Mouse (Mus musculus) G1E-ER4 (cell line): ENCODE results near the gene Ipo13. TPM values are rescaled to one million over a fixed set of nuclear protein-coding genes. Genes with fewer than 3 reads are reported as not detected.

Source experiments
- GATA1 ChIP-seq: IDR thresholded peaks from one replicate; pipeline ENCODE4 v1.8.0; 2012; ENCODE audit warnings: low read length, inconsistent platforms
- polyA plus RNA-seq: library from polyadenylated mRNA; stranded (reverse); fragments of >175 nt; gene quantifications from 2 replicates; pipeline ENCODE4 v1.2.3, GENCODE M21; 2012

Ipo13 gene
- polyA plus RNA-seq, 1 experiment = 32.2 TPM

DNA sequence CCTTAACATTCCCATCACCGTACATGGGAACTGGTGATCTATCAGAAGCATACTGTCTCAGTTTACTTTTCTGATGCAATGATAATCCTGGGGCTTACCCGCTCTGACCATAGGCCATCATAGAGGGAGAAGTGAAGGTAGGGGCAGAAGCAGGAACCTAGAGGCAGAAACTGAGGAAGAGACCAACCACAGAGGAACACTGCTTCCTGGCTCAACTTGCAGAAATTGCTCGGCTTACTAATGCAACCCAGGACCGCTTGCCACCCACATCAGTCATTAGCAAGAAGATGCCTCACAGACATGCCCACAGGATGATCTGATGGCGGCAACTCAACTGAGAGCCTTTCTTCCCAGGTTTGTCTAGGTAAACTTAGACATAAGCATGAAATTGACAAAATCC is 4.0 kb upstream of the Ipo13 start:
- TF ChIP-seq GATA1 = no peak

DNA sequence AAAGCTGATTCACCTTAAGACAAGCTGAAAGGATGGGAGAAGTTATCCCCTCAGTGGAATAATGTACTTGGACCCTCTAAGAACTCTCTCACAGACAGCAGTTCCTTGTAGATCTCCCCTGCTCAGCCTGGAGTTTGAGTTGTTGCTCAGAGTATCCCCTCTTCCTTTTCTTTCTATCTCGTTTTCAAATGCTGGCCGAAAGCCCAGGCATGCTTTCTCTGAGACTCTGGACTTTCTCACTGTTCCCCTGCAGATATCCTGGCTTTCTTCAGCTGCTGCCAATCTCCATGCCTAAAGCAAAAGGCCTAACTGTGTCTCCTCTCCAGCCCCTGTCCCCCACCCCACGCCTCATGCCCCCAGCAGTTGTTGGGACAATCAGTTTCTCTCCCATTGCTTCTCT is 3.5 kb upstream of the Ipo13 start:
- no peak for TF ChIP-seq GATA1

DNA sequence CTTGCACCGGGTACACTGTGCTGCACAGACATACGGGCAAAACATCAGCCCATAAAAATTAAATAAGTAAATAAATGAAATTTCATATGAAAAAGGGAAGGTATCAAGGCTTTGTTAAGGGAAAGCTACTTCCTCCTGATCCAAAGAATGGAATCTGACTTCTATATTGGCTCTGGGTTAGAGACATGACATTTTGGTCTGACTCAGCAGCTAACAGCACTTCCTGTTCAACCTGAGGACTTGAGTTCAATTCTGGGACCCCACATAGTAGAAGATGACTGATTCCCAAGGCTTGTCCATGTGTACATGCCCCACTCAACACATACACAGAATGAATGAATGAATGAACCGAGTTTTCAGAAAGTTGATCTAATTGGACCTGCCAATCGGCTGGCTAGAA is 3.0 kb upstream of the Ipo13 start:
- TF ChIP-seq GATA1 = no peak

DNA sequence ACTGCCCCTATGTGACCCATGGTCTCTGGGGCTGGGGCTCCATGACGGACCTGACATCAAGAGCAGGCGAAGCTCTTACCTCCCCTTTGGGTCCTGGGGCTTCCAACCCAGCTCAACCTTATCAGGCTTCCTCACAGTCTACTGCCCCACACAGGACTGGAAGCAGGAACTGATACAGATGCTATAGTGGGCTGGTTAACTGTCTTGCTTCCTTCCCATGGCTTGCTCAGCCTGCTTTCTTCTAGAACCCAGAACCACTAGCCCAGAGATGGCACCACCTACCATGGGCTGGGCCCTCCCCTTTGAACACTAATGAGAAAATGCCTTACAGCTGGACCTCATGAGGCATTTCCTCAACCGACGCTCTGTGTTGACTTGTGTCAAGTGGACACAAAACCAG is 2.6 kb upstream of the Ipo13 start:
- no peak for TF ChIP-seq GATA1

DNA sequence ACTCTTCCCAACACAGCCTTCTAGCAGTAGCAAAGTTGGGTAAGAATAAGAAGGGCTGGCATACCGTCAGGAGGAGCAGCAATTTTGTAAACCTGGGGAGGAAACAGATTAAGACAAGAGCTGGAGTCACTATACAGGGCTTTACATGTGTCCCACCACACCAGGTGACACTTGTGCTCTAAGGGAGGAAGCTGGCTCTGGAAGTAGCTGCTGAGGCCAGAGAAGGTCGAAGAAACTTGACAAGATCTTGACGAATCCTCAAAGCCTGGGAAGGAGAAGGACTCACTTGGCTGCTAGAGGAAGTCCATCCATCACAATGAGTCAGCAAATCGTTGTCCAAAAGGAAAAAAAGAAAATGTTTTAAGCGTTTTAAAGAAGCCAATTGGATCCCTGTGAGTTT is 1.6 kb upstream of the Ipo13 start:
- no peak for TF ChIP-seq GATA1

DNA sequence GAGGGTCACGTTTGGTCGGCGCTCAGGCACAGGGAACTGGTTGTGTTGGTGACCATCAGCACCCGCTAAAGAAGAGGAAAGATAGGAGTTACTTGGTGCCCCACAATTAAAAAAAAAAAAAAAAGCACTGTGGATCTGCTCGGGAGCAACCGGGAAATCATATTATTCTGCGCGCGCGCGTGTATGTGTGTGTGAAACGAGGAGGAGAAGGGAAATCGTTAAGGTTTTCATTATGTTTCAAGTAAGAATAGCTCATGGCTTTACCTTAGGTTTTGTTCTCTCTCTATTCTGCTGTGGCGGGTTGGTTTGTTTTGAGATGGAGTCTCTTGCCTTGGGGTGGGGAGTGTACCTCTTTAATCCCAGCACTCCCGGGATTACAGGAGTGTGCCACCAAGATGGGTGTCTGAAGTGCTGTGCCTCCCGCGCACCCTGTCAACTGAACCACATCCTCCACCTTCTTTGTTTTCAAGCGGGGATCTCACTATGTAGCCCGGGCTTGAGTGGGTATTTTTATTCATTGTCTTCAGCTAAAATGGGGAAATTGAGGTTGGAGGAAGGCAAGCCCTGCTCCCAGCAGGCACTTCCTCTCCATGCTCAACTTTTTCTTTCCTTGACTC is 798 bp upstream of the Ipo13 start:
- no peak for TF ChIP-seq GATA1

DNA sequence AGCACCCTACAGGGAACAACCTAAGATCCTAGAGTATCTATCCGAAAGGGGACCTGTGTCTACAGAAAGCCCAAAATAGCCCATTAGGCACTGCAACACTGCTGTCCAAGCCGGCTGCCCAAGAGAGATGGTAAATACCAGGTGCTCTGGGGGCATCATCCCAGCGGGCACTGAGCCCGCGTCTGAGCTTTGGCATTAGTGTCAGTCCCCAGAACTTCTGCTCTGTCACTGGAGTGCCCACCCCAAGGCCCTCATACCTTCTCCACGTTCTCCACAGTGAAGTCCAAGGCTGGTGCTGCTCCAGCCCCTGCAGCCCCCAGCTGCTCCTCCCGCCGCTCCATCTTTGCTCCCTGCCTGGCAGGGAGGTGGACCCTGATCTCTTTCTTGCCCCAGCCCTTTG is 768 bp downstream of the Ipo13 start:
- TF ChIP-seq GATA1 = no peak

DNA sequence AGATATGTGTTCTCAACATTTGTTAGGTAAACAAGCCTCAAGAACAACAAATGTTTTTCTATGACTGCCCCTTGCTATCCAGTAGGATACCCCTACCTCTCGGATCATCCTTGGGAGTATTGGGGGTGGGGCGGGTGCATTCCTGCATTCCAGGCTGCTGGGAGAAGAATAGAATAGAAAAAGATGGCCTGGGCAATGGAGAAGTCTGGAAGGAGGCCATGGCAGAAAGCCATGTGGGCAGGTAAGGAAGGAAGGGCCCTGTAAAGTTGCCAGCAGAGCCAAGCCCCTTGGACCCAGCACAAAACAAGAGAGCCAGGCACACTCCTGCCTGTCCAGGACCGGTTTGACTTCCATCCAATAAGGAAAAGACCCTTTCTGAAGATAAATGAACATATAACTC is 1.4 kb downstream of the Ipo13 start:
- no peak for TF ChIP-seq GATA1

DNA sequence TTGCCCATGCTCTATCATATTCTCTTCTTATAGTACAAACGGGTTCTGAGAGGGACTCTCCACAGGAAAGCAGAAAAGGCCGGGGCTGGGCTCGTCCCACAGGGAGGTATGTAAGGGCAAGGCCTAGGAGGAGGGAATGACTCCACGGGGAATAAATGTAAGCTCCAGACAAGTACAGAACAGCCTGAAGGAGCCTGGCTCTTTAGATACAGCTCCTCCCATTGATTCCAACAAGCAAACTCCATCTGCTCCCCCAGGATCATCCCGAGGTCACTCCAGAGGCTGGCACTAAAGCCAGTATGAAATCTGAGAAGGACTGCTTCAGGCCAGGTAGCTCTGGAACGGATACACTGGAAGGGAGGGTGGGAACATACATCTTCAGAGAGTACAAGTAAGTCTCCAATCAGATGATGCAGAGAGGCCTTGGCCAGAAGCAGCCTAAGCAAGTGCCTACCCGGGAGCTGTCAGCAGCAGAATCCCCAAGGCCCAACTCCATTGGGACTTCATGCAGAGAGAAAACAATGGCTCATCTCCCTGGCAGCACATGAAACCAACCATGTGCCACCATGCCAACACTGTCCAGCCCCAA is 2.0 kb downstream of the Ipo13 start:
- TF ChIP-seq GATA1 = no peak

DNA sequence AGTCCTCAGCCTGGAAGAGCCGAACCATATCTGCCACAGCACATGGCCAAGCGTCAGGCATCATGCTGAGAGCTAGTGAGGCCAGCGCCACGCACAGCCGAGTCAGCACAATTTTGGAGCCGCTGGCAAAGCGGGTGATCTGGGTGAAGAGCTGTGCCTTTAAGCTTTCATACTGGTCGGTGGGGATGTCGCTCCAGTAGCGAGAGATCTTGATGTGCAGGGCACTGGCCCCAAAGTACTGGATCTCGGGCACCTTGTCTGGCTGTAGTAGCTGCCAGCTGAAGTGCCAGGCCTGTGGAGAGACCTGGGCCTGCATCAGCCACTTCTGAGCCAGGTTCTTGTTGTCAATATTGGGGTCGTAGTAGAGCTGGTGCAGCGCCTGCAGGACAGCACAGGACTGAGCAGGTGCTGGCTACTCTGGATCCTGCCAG is 2.7 kb downstream of the Ipo13 start:
- no peak for TF ChIP-seq GATA1

DNA sequence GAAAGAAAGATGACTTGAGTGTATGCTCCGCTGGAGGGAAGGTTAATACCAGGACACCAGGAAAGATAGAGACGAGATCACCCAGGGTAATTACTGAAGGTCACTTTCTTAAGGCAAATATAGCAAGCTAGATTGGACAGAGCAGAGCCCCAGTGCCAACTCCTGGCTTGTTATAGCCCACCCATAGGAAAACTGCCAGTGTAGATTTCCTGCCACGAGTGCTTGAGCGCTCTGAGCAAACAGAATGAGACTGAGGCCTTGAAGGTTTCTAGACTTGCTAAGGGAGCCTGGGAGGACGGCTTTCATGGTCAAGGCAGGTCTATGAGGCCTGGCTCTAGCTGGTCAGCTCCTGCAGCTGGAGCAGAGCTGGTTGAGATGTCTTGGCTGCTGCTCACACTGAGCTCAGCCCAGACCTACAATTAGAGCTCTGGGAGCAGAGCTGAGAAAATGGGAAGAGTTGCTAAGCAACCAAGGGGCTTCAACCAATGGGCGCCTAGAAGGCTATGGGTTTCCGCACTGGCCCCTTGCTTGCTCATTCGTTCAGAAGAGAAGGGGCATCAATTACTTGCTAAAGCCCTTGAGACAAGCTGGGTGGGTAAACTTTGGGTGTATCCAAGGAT is 5.9 kb downstream of the Ipo13 start:
- no peak for TF ChIP-seq GATA1

DNA sequence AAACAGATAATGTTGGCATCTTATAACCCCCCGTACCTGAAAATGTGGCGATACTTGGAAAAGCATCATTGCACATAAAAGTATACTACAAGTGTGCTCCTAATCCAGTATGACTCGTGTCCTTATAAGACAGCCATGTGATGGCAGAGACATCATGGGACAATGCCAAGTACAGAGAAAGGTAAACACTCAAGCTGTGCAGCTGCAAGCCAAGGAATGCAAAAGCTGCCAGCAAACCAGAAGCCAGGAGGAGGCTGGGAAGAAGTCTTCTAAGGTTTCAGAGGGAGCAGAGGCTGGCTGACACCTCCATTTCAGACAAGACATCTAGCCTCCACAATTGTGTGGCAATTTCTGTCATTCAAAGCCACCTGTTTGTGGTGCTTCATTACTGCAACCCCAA is 8.6 kb downstream of the Ipo13 start:
- TF ChIP-seq GATA1 = no peak

DNA sequence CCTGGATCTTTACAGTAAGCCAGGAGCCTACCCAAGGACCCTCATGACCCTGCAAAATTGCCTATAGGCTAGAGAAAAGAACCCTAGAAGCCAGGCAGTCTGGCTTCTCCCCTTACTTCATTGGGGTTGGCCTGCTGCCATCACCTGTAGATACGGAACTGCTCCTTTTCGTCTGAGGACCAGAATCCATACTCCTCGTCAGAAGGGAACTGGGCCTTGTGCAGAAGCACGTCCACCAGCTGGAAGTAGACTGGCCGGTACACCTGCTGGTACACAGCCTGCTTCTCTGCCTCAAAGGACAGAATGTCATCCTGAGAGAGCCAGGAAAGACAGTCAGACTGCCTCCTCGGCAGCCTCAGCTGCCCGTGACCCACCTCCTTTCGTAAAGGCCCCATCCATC is 10.0 kb downstream of the Ipo13 start:
- no peak for TF ChIP-seq GATA1

DNA sequence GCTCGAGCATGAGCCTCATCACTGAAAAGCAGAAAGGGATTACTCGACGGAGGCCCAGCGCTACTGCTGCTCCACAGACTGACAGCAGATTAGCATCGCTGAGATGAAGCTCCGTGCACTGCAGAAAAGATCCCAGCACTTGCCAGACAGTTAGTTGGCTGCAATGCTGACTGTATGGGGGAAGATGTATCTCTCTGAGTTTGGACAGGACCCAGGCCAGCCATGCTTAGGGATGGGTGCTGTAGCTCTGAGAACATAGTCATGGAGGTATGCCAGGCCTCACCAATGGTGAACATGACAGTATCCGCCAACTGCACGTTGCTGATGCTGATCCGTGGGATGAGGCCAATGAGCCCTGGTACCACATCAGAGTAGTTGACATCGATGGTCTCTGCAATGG is 10.7 kb downstream of the Ipo13 start:
- TF ChIP-seq GATA1 = no peak

DNA sequence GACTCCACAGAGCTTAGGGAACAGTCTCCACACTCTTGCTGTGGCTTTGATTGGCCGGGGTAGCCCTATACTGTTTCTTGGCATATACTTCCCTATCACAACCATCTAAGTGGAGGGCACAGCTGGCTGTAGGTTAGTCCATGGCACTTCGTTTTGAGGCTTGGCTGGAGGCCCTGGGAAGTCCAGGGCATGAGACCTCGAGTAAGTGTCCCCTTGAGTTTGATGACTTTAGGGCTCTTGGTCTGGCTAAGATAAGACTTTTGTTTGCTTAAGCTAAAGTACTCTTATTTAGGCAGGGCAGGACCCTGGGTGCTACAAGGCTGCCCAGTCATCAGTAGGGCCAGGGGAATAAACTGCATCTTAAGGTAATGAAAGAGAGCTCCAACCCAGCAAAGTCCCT is 16.7 kb downstream of the Ipo13 start:
- no peak for TF ChIP-seq GATA1

DNA sequence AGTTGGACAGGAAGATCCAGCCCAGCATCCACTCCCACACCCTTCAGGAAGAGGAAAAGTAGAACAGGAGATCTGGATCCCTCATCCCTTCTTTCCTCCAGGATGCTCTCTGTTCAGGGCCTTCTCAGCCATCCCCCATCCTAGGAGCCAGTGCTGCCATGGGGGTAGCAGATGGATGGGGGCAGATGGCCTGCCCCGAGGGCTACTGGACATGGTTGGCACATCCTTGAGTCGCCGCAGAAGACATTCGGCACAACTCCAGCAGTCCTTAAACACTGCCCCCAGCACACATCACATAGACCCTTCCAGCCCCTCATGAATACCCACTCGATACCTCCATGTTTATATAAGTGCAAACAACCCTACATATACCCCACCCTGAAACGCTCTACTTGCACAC is 18.8 kb downstream of the Ipo13 start:
- no peak for TF ChIP-seq GATA1

DNA sequence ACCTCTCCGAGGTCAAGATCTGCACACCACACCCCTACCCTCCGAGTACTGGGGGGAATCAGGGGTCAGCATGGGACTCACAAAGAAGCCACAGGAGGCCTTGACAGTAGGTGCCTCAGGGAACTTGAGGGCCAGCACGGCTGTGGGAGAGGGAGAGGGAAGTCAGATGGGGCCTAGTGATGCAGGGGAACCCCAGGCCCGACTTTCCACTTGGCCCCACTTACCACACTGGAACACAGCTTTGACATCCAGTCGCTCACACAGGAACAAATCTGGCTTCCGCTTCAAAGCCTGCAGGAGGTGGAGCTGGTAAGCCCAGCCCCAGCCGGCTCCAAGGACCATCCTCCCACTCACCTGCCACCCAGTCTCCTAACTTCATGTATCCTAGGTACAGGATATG is 19.5 kb downstream of the Ipo13 start:
- TF ChIP-seq GATA1 = no peak
